Mouse (Mus musculus) stomach, postnatal 0 days (tissue): ENCODE measurements at regions not wholly inside any gene's neighbourhood (a gene's known extent, or its start where the extent isn't known, plus 50 kb on each side); places are given as distances from the start of the nearest gene placed in this dataset.

Experiments
- CTCF ChIP-seq: IDR thresholded peaks from 2 replicates; pipeline ENCODE4 v1.5.1; 2016; ENCODE audit warnings: antibody characterized with exemption, low read depth, mild to moderate bottlenecking, moderate library complexity
- EP300 ChIP-seq: optimal IDR thresholded peaks from 2 replicates; pipeline ENCODE3; 2016; ENCODE audit warnings: antibody characterized with exemption

DNA sequence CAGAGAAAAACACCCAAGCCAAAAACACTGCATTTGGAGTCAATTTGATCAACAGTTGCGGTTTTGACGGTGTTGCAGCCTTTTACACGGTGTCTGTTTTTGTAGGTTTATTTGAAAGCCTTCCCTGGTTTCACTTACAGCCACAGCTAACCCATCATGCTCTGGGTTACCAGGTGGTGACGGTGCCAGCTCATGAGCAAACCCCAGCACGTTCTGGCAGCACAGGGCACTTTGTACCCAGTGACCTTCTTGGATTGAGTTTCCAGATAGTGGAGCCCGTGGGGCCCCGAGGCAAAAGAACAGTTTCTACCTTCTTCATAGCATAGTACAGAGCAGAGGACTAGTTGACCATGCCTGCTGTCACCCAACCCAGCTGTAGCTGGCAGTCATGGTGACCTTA, 152.6 kb upstream of the F930015N05Rik start:
- TF ChIP-seq CTCF: no peak
- no peak for TF ChIP-seq EP300
